Mouse (Mus musculus) urinary bladder, postnatal 25 days (tissue): ENCODE measurements at regions not wholly inside any gene's neighbourhood (a gene's known extent, or its start where the extent isn't known, plus 50 kb on each side); places are given as distances from the start of the nearest gene placed in this dataset.
A peak's percentile ranks its signal among the peaks of the same experiment; 100 is the strongest.

ENCODE experiments used
- DNase-seq: peaks from one replicate; pipeline ENCODE4 v3.0.0; 2022; ENCODE audit warnings: low spot score

DNA sequence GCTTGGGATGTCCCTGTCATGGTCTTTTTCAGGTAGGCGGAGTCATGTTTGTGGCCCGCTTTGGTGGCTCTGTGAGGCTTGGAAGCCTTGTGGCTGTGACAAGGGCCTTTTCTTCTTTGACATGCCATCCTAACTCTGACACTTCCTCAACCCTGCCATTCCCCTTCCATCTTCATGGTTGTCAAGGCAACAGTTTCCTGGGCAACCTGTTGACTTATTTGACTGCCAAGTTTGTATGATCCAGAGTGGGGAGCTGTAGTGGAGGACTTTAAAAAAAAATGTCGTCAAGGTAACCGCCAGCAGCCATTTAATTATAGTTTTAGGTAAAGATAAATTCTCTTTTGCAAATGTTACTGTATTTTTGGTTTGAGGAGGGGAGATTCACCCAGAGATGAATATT, 56.8 kb upstream of the Kcng1 start:
- DNase-seq = no peak

DNA sequence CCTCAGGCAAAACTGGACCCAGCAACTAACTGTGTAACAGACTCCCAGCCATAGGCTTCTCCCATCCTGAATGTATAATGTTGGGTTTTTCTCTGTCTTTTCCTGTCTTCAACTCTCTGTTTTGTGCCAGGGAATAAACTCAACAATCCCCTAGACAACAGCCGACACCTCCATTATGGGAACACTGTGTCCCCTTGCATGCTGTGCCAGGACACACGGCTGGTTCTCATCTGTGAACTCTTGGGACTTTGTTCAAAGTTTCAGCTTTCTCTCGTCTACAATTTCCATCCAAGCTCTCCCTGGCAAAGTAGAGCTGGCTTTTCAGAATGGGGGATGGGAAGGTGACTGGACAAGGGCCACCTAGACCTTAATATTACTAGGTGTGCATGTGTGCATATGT, 56.1 kb upstream of the Kcng1 start:
- no peak for DNase-seq

DNA sequence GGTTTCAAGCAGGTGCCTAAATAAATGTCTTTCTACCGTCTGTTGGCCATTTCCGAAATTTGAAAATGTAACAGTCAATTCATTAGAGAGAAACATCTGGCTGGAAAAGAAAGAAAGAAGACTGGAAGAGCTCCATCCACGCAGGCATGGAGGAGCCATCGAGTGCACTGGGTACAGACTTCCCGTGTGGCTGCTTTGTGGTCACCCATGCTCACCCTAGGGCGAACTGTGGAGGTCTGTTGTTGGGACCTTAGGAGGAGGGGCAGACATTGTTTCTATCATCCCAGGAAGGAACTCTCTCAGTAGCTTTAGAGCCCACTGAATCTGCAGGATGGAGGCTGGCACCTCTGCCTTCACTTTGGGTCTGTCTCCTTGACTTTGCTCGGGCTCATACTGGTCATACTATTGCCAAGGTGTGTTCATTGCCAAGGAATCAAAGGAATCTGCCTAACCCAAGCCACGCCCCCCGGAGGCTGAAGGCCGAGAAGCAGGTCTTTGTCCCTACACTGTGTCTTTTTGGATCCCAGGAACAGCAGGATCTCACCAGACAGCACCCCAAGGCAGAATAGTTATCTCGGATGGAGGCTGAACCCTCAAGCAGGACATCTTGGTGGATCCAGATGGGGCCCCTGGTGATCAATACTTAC, 54.3 kb upstream of the Kcng1 start:
- no peak for DNase-seq

DNA sequence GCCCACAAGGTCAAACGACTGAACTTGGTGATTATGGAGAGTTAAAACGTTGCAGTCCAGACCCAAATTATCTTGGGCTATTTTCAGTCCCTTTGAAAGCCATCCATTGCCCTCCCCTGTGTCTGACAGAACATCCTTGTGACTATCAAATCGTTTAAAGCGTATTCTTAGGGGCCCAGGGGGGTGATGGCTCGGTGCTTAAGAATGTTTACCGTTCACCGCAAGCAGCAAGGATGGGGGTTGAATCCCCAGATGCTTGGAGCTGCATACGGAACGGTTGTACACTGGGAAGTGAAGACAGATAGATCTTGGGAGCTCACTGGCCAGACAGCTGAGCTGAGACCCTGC, 52.7 kb upstream of the Kcng1 start:
- no peak for DNase-seq

DNA sequence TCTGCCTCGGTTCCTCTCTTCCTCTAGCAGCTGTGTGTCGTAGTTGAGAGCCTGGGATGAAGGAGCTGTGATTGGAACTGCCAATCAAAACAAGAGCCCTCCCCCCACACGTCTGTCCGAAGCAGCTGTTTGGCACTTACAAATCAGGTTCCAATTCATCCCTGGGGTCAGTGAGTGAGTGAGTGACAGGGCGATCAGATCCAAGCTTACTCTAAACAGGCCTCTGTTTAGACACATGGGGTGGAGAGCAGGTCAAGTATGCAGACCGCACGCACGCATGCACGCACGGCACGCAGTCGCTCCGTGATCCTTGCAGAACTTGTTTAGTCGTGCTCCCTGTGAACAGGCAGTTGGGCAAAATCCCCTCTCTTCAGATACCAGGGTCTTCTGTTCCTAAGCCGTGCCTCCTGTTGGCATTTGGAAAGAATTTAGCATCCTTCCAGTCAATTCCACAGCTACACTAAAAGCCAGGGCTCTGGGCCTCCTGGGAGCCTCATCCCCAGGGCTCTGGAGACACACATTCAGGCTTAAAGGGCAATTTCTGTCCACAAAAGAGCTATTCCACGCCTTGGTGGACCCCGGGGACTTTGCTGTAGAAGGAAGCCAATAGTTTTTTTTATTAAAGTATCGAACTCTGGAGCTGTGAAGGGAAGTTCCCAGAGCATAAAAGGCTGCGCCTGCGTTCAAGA, 52.2 kb upstream of the Kcng1 start:
- peak; percentile 9 for DNase-seq

DNA sequence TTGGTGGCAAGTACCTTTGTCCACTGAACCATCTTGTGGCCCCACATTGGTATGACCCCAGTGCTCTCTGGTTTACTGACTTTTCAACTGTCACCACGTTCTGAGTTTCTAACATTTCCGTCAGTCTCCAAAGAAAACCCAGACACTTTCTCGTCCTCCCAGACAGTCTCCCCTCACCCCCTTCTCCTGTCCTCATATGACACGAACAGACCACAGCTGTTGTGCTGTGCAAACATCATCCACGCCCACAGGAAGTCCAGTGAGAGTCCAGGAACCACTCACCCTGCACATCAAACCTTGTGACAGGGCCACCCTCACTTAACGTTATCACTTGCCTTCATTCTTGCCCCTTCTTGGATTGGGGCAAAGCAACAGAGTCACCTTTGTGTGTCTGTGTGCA, 51.4 kb upstream of the Kcng1 start:
- DNase-seq = no peak
